Mouse (Mus musculus) liver, adult 2 months (tissue): ENCODE results near the gene Gm17334. TPM values are rescaled to one million over a fixed set of nuclear protein-coding genes. Genes with fewer than 3 reads are reported as not detected.

Source experiments
- DNase-seq: peaks from one replicate; pipeline ENCODE4 v3.0.0-alpha.2; 2011; ENCODE audit warnings: low read depth, low spot score; ENCODE audit errors: extremely low read depth
- H3K27ac ChIP-seq: fragments of 200-500 bp; replicated peaks from 2 replicates; pipeline ENCODE4 v1.5.1; 2012; ENCODE audit warnings: low read depth, mild to moderate bottlenecking, control low read depth, inconsistent platforms, low read length; ENCODE audit not compliant: insufficient read depth
- H3K27me3 ChIP-seq: fragments of 200-500 bp; 2 replicates; pipeline ENCODE4 v1.6.1; 2012; ENCODE audit warnings: mild to moderate bottlenecking, moderate library complexity, low read length, inconsistent platforms; ENCODE audit not compliant: control insufficient read depth, insufficient read depth
- H3K36me3 ChIP-seq: fragments of 200-500 bp; 2 replicates; pipeline ENCODE4 v1.6.1; 2012; ENCODE audit warnings: low read length, inconsistent platforms; ENCODE audit not compliant: control insufficient read depth, insufficient read depth
- H3K4me1 ChIP-seq: fragments of 200-500 bp; 2 replicates; pipeline ENCODE4 v1.6.1; 2011; ENCODE audit warnings: low read length; ENCODE audit not compliant: control insufficient read depth, insufficient read depth
- H3K4me3 ChIP-seq: fragments of 200-500 bp; 2 replicates; pipeline ENCODE4 v1.5.1; 2011; ENCODE audit warnings: low read depth, mild to moderate bottlenecking, control low read depth, low read length, moderate library complexity; ENCODE audit not compliant: insufficient read depth
- H3K79me2 ChIP-seq: fragments of 200-500 bp; 2 replicates; pipeline ENCODE4 v1.6.1; 2012; ENCODE audit warnings: inconsistent platforms, mild to moderate bottlenecking, low read length, moderate library complexity; ENCODE audit not compliant: control insufficient read depth, insufficient read depth
- H3K9ac ChIP-seq: fragments of 200-500 bp; 2 replicates; pipeline ENCODE4 v1.6.1; 2012; ENCODE audit warnings: low read depth, mild to moderate bottlenecking, control low read depth, inconsistent platforms, low read length
- CTCF ChIP-seq: fragments of 200-500 bp; IDR thresholded peaks from 2 replicates; pipeline ENCODE4 v1.5.1; 2011; ENCODE audit warnings: low read depth, low read length, control low read depth
- POLR2A ChIP-seq: fragments of 200-500 bp; IDR thresholded peaks from 2 replicates; pipeline ENCODE4 v1.6.1; 2011; ENCODE audit warnings: low read length, control low read depth; ENCODE audit not compliant: insufficient read depth; ENCODE audit errors: extremely low read depth
- WGBS: fragments of 180-500 bp; shearing (Covaris S2); methylation state at CpG from one replicate; pipeline ENCODE4 v1.1.7; 2018; 5-methylcytosine and 5-hydroxymethylcytosine counted together
- polyA plus RNA-seq: library from polyadenylated mRNA; depleted of rRNA; stranded (reverse); fragments of >200 nt; gene quantifications from 2 replicates; pipeline ENCODE4 v1.2.3, GENCODE M21; 2012
- total RNA-seq: library from RNA; depleted of rRNA; stranded (reverse); fragments of >200 nt; gene quantifications from 2 replicates; pipeline ENCODE4 v1.2.3, GENCODE M21; 2014

Gene Gm17334
- total and polyA plus RNA-seq, 2 experiments, result 0.16 TPM; not detected in 1

DNA sequence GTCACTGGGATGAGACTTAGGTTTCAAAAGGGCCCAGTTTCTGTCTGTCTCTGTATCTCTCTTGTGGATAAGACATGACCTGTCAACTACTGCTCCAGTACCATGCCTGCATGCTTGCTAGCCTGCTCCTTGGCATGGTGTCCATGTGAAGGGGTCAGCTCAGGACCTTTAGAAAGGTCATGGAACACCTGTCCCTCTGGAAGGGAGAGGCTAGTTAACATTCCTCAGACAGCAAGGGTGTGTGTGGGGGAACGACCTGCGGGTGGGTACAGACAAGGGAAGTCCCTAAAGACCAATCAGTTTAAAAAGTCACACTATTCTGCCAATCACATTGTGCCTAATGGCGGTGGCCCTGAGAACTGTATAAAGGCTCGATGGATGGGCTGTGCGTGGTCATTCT, 28.0 kb upstream of the Gm17334 start:
- no peaks in the 10 kb centered on the region for H3K27me3 ChIP-seq
- 96% methylated on average over 5 of the region's 5 CpGs for WGBS
- H3K4me1 ChIP-seq, result peaks cover 24% of the 10 kb centered on the region
- no peak overlapping the region for H3K4me3 ChIP-seq
- H3K27ac ChIP-seq, result no peak overlapping the region
- H3K36me3 ChIP-seq, result no peaks in the 10 kb centered on the region
- H3K9ac ChIP-seq, result no peak overlapping the region
- H3K79me2 ChIP-seq, result no peaks in the 10 kb centered on the region
- DNase-seq, result no peak
- TF ChIP-seq CTCF, result no peak
- TF ChIP-seq POLR2A, result no peak

DNA sequence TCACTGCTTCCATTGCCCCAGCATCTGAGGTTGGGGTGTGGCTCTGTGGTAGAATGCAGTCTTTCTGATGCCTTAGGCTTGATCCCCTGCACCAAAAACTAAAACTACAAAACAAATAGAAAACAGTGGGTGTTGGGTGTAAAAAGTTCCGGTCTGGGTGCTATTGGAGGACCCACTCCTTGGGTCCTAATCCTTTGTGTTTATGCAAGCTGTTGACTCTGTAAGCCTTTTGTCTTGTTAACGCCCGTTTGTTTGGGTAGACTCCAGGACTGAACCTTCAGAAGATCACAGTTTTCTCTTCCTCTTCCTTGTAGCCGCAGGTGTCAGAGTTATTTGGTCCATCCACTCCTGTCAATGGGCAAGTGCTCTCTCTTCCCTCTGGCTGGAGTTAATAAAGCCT, 27.0 kb upstream of the Gm17334 start:
- Histone ChIP-seq H3K27me3 (no peaks in the 10 kb centered on the region), H3K4me3 (no peak overlapping the region), H3K27ac (no peak overlapping the region), H3K36me3 (no peaks in the 10 kb centered on the region), H3K79me2 (no peaks in the 10 kb centered on the region), H3K4me1 (peaks cover 29% of the 10 kb centered on the region), H3K9ac (no peak overlapping the region)
- TF ChIP-seq POLR2A (no peak), CTCF (no peak)
- no peak for DNase-seq
- 95% methylated on average over 4 of the region's 4 CpGs for WGBS

DNA sequence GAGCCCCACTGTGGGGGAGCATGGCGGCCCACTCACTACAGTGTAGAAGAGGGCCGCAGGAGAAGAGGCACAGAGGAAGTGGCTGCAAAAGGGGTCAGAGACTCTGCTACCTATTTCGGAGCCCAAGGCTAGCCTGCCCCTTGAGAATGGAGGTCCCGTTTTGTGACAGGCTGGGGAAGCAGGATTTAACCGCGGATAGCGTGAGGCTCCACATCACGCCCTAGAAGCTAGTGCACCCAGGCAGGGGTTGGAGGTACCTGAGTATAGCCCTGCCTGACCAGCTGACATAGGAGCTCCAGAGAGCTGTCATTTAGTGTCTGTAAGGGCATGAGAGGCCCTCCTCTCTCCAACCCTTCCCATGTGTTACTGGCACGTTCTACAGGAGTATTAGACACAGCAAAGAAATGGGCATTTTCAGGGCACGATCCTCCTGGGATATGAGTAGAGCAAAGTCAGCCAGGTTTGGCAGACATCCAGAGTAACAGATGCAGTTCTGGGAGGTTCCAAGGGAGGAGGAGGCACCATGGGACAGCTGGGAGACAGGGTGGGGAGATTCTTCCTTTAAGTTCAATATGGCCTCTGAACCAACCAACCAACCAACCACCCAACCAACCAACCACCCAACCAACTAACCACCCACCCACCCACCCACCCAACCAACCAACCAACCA, 25.2 kb upstream of the Gm17334 start:
- no peaks in the 10 kb centered on the region for H3K36me3 ChIP-seq
- H3K9ac ChIP-seq, result peak overlapping the region; percentile 32
- WGBS, result 78% methylated on average over 10 of the region's 10 CpGs
- peak overlapping the region; percentile 83 for H3K27ac ChIP-seq
- no peak for DNase-seq
- H3K4me3 ChIP-seq, result no peak overlapping the region
- H3K27me3 ChIP-seq, result no peaks in the 10 kb centered on the region
- peaks cover 36% of the 10 kb centered on the region for H3K4me1 ChIP-seq
- H3K79me2 ChIP-seq, result no peaks in the 10 kb centered on the region
- TF ChIP-seq POLR2A (no peak), CTCF (no peak)

DNA sequence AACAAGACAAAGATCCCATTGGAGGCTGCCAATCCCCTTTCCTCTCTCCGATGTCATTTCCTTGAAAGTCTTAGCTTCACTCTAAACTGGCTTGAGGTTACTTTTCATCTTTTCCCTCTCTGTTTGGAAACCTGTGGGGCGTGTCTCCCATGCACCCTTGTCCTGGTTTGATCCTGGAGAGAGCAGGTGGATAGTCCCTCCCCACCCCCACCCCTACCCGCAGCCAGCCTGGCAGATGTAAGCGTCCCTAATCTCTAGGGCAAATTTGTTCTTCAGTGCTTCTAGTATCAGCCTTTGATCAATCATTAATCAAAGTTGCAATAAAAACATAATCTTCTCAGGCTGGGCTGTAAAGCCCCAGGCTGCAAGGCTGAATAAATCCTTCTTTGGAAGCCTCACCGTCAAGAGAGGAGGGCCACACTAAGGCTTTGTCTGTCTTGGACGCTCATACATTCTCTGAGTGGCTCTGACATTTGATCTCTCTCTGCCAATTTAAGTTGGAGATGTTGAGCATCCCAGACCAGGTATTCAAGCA, 24.5 kb upstream of the Gm17334 start:
- no peaks in the 10 kb centered on the region for H3K27me3 ChIP-seq
- WGBS, result 25% methylated on average over 6 of the region's 6 CpGs
- no peak overlapping the region for H3K4me3 ChIP-seq
- peaks cover 36% of the 10 kb centered on the region for H3K4me1 ChIP-seq
- H3K79me2 ChIP-seq, result no peaks in the 10 kb centered on the region
- H3K36me3 ChIP-seq, result no peaks in the 10 kb centered on the region
- TF ChIP-seq CTCF, result no peak
- no peak for TF ChIP-seq POLR2A
- H3K27ac ChIP-seq, result peak overlapping the region; percentile 85
- peak; percentile 92 for DNase-seq
- H3K9ac ChIP-seq, result peak overlapping the region; percentile 32

DNA sequence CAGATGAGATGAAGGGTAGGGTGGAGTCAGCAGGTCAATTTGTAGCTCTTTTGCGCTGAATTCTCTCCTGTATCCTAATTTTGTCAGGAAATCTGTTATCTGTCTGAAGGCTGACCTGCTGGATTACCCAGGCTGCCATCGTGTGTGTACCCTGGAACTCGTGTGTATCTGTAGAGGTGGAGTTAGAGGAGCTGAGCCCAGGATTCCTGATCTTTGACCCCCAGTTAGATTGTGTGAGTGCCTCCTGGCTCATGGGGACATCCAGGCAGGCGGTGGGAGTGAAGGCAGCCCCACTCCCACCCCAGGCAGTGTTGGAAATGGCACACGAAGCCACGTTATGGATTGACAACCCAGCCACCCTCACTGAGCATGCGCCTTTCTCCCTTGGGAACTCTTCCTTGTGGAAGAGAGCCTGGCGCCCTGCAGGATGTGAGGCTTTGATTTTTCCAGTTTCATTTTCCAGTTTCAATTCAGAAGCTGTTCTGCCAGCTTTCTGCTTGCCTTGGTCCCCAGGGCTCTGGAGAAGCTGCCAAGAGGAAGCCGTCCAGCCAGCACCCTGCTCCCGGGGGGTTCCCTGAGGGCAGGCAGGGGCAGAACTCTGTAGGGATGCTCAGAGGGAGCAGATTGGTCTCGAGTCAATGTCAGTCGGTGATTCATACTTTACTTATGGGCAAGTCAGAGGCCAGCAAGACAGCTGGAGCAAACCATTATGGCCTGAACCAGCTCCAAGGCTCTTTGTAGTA, 23.6 kb upstream of the Gm17334 start:
- 3% methylated on average over 12 of the region's 12 CpGs for WGBS
- Histone ChIP-seq H3K79me2 (no peaks in the 10 kb centered on the region), H3K36me3 (no peaks in the 10 kb centered on the region), H3K4me3 (peak overlapping the region; percentile 11; the same call in 1 of the 2 replicates), H3K4me1 (peaks cover 36% of the 10 kb centered on the region), H3K27me3 (no peaks in the 10 kb centered on the region), H3K9ac (peak overlapping the region; percentile 30), H3K27ac (peak overlapping the region; percentile 85)
- no peak for TF ChIP-seq CTCF
- no peak for TF ChIP-seq POLR2A
- peak; percentile 95 for DNase-seq
